Mouse (Mus musculus) liver, embryonic 14.5 days (tissue): ENCODE results near the gene Bcl7c. TPM values are rescaled to one million over a fixed set of nuclear protein-coding genes. Genes with fewer than 3 reads are reported as not detected.

Experiments used
- ATAC-seq: fragments of 200-750 bp; cut with Nextera tagmentation; 2 replicates; pipeline ENCODE4 v1.8.0; 2017; ENCODE audit warnings: moderate number of reproducible peaks, mild to moderate bottlenecking, moderate library complexity; ENCODE audit not compliant: insufficient read depth
- DNase-seq, 3 experiments: peaks; one replicate each; pipeline ENCODE4 v3.0.0-alpha.2; 2012 to 2013; ENCODE audit warnings: low read depth in 3 of 3, low spot score in 3 of 3
- H3K27ac ChIP-seq: fragments of 300-500 bp; sonication (generic); 2 replicates; pipeline ENCODE4 v1.5.1; 2014; ENCODE audit warnings: moderate library complexity, mild to moderate bottlenecking, control low read depth, inconsistent platforms
- H3K27me3 ChIP-seq: fragments of 300-500 bp; sonication (generic); 2 replicates; pipeline ENCODE4 v1.6.1; 2014; ENCODE audit warnings: mild to moderate bottlenecking, low read length, moderate library complexity; ENCODE audit not compliant: control insufficient read depth, insufficient read depth
- H3K36me3 ChIP-seq: fragments of 300-500 bp; sonication (generic); replicated peaks from 2 replicates; pipeline ENCODE4 v1.6.1; 2014; ENCODE audit warnings: low read depth; ENCODE audit not compliant: control insufficient read depth, insufficient read depth
- H3K4me1 ChIP-seq, 2 experiments: fragments of 200-500 bp in 1 of 2; fragments of 300-500 bp in 1 of 2; sonication (generic) in 1 of 2; replicated peaks; 2 replicates each; pipeline ENCODE4 v1.6.1; 2012 to 2014; ENCODE audit warnings: antibody characterized with exemption in 1 of 2, inconsistent platforms in 1 of 2, low read length in 1 of 2; ENCODE audit not compliant: control insufficient read depth in 2 of 2, insufficient read depth in 2 of 2
- H3K4me2 ChIP-seq: fragments of 300-500 bp; sonication (generic); 2 replicates; pipeline ENCODE4 v1.6.1; 2014; ENCODE audit warnings: low read depth, mild to moderate bottlenecking, control low read depth, moderate library complexity
- H3K4me3 ChIP-seq, 2 experiments: fragments of 200-500 bp in 1 of 2; fragments of 300-500 bp in 1 of 2; sonication (generic) in 1 of 2; 2 replicates each; pipeline ENCODE4 v1.5.1; 2012 to 2014; ENCODE audit warnings: low read depth in 2 of 2, low read length in 2 of 2, mild to moderate bottlenecking in 2 of 2, control low read depth in 1 of 2, inconsistent platforms in 1 of 2, moderate library complexity in 1 of 2; ENCODE audit not compliant: insufficient read depth in 1 of 2
- H3K9ac ChIP-seq: fragments of 300-500 bp; sonication (generic); replicated peaks from 2 replicates; pipeline ENCODE4 v1.6.1; 2014; ENCODE audit warnings: mild to moderate bottlenecking, control low read depth, moderate library complexity
- H3K9me3 ChIP-seq: fragments of 300-500 bp; sonication (generic); 2 replicates; pipeline ENCODE4 v1.6.1; 2016; ENCODE audit warnings: low read length, mixed read lengths; ENCODE audit not compliant: control insufficient read depth
- CTCF ChIP-seq: IDR thresholded peaks from 2 replicates; pipeline ENCODE4 v1.5.1; 2016; ENCODE audit warnings: antibody characterized with exemption, low read depth, control low read depth
- EP300 ChIP-seq: IDR thresholded peaks from 2 replicates; pipeline ENCODE4 v1.6.1; 2016; ENCODE audit warnings: antibody characterized with exemption, low read depth
- WGBS: fragments of 180-500 bp; shearing (Covaris S2); extraction: QIAGEN DNeasy Blood & Tissue Kit; methylation state at CpG from one replicate; pipeline ENCODE4 v1.1.7; 2014; ENCODE audit not compliant: insufficient replicate concordance; 5-methylcytosine and 5-hydroxymethylcytosine counted together
- polyA plus RNA-seq, 2 experiments: library from polyadenylated mRNA; depleted of rRNA in 1 of 2; stranded (reverse) in 1 of 2; unstranded in 1 of 2; fragments of >200 nt; fragmentation: Nextera tagmentation in 1 of 2; extraction: Ambion mirVana in 1 of 2; gene quantifications; 2 replicates each; pipeline versions ENCODE4 v1.2.1 to v1.2.3; 2012 to 2014

Gene Bcl7c
- polyA plus RNA-seq, 2 experiments: 12.5 to 21.7 TPM

DNA sequence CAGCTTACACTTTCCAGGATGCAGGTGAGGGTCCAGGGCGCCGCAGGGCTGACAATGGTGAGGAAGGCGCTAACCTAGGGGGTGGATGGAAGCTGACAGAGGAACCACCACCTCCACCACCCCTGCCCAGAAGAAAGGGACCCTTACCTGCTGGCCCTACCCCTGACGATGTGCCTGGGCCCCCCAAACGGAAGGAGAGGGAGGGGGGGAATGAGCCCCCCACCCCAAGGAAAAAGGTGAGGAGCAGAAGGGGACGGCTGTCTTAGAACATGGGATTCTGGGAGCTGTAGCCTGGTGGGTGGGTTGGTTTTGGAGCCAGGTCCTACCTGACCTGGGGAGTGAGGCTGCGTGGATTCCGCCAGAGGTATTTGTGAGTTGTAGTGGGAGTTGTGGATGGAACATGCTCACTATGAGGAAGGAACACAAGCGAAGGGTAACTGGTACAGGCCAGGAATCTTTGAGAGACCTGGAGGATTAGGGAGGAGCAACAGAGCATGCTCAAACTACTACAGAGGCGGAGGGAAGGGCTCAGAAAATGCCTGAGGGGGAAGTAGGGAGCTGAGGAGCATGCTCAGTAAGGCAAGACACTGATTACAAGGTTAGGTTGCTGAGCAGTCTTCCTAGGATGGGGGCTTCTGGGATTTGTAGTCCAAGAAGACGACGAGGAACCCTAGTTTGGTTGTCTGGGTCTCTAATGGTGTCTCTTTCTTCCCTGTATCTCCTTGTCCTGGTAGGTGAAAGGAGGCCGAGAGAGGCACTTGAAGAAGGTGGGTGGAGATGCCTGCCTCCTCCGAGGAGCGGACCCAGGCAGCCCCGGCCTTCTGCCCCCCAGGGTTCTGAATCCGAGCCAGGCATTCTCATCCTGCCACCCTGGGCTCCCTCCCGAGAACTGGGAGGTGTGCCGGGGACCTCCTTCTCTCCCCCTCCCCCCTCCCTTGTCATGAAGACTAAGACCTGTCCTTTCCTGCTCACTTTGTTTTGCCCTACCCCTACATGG is 41.7 kb upstream of the Bcl7c start:
- DNase-seq: no peak
- H3K9me3 ChIP-seq: no peaks in the 10 kb centered on the region
- H3K27ac ChIP-seq: no peak overlapping the region
- 73% methylated on average over 19 of the region's 19 CpGs for WGBS
- no peaks in the 10 kb centered on the region; the same call in 1 of the 2 replicates for H3K36me3 ChIP-seq
- no peak overlapping the region for H3K9ac ChIP-seq
- H3K27me3 ChIP-seq: no peaks in the 10 kb centered on the region
- TF ChIP-seq CTCF: no peak
- no peak for TF ChIP-seq EP300
- H3K4me3 ChIP-seq: no peak overlapping the region
- no peak for ATAC-seq
- H3K4me2 ChIP-seq: no peak overlapping the region
- H3K4me1 ChIP-seq: no peaks in the 10 kb centered on the region; a peak in 3 of 4 replicates

GRCm38 (mm10) chr7:127748235-127748560 is 39.5 kb upstream of the Bcl7c start:
- 89% methylated on average over 28 of the region's 28 CpGs for WGBS
- no peaks in the 10 kb centered on the region; the same call in 1 of the 2 replicates for H3K36me3 ChIP-seq
- H3K4me2 ChIP-seq: no peak overlapping the region
- H3K27ac ChIP-seq: no peak overlapping the region
- H3K4me3 ChIP-seq: no peak overlapping the region
- DNase-seq (no peak), ATAC-seq (no peak)
- H3K9ac ChIP-seq: no peak overlapping the region
- H3K4me1 ChIP-seq: peaks cover 0 to 7% of the 10 kb centered on the region in 2 experiments; a peak in 3 of 4 replicates
- TF ChIP-seq EP300 (no peak), CTCF (no peak)
- H3K9me3 ChIP-seq: no peaks in the 10 kb centered on the region
- no peaks in the 10 kb centered on the region for H3K27me3 ChIP-seq

DNA sequence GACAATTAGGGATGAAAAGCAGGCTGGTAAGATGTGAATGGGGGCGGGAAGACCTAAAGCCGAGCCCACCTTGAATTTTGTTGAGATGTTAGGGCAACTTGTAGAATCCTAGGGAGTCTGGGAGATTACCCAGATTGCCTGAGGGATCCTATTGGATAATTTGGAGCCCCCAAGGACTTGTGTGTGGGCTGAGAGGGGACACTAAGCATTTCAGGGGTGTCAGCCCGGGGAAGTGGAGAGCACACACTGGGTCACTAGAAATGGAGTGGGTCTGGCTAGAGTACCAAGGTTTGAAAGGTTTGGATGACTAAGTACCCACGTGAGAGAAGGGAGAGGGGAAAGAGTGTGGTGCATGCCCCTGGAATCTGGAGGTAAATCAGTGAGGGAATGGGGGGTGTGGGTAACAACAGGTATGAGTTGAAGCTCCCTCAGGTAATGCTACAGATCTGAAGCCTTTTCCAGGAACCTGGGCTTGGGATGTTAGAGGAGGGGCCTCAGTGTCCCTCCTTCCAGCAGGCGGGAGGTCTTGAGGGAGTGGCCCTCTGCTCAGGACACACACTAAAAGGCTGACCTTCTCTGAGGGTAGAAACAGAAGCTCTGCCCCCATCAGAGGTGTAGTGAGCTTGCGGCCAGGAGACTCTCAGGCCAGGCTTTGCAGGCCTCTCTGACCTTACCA is 39.0 kb upstream of the Bcl7c start:
- no peak for TF ChIP-seq EP300
- TF ChIP-seq CTCF: no peak
- H3K4me2 ChIP-seq: peak overlapping the region; percentile 92
- WGBS: 77% methylated on average over 6 of the region's 6 CpGs
- H3K9me3 ChIP-seq: no peaks in the 10 kb centered on the region
- peaks cover 0 to 7% of the 10 kb centered on the region in 2 experiments; a peak in 3 of 4 replicates for H3K4me1 ChIP-seq
- H3K27me3 ChIP-seq: no peaks in the 10 kb centered on the region
- no peaks in the 10 kb centered on the region; the same call in 1 of the 2 replicates for H3K36me3 ChIP-seq
- DNase-seq (no peak), ATAC-seq (no peak)
- no peak overlapping the region for H3K27ac ChIP-seq
- no peak overlapping the region for H3K9ac ChIP-seq
- 0 out of 4 replicates have a peak overlapping the region, but pooled peaks of 1 of the 2 experiments have one; percentile 75 for H3K4me3 ChIP-seq

DNA sequence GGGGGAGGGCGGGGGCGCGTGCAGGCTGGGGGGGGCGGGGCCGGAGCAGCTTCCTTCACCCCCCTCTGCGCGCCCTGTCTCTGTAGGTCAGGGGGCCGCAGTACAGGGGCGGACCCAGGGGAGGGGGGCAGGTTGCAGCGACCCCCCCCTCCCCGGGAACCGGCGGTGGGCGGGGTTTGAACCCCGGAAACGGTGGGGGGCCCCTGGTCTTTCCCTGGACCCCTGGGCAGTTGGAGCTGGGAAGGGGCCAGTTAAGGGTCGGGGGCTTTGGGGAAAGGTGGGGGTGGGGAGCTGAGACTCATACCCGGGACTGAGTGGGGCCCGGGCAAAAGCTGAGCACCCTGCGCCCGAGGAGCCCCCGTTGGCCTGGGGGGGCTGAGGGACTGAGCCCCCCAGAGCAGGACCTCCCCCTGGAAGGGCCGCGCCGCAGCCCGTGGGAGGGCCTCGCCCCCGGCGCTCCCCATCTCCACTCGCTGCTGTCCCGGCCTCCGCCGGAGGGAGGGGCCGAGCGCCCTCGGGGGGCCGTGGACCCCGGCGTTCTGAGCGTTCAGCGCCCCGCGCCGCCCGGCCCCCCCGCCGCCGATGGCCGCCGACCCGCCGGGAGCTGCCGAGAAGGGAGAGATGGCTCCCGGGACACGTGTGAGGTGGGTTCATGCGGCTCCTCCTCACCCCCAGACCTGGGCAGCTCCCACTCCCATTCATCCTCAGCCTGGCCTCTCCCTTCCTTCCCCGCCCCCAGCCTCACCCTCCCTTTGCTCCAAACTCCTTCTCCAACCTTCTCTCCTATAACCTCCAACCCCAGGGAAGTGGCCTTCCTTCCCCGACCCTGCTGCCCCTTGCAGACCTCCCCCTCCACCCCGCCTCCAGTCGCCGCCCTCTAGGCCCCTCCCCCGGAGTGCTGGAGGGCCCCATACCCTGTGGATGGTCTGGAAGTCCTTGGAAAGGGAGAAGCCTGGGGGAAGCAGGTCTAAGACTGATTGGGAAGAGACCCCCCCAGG is 38.1 kb upstream of the Bcl7c start:
- no peak for DNase-seq
- no peak for TF ChIP-seq EP300
- TF ChIP-seq CTCF: no peak
- peak overlapping the region; percentile 92 for H3K4me2 ChIP-seq
- H3K9ac ChIP-seq: peak overlapping the region; percentile 47
- H3K27me3 ChIP-seq: no peaks in the 10 kb centered on the region
- peak overlapping the region; percentile 75 to 87 for H3K4me3 ChIP-seq
- 2% methylated on average over 42 of the region's 62 CpGs for WGBS
- peaks cover 0 to 7% of the 10 kb centered on the region in 2 experiments; a peak in 3 of 4 replicates for H3K4me1 ChIP-seq
- no peak for ATAC-seq
- H3K36me3 ChIP-seq: no peaks in the 10 kb centered on the region
- no peak overlapping the region for H3K27ac ChIP-seq
- H3K9me3 ChIP-seq: no peaks in the 10 kb centered on the region
